Comparison of ENCODE assay signal across 17 mouse cellular contexts in genomic region chr1:82973901-82974300, GRCm38 (mm10). TPM values are rescaled to one million over a fixed set of nuclear protein-coding genes. Genes with fewer than 3 reads are reported as not detected.
DNase-seq lines count a peak whose midpoint lies in the region; ATAC-seq and TF ChIP-seq lines count a peak whose summit lies in the region.
"Had no signal": no experiment of that assay in that cellular context is flagged by ENCODE, and none has a peak within 500 bp of the region (broad histone marks: within the 10 kb centered on the region; RNA-seq: fewer than 3 reads in every experiment).

No protein-coding gene starts in this region.

- peaks cover 4% of the 10 kb centered on the region for H3K4me1 ChIP-seq in liver, adult 2 months (ENCODE audit: control insufficient read depth, insufficient read depth, low read length)
- peaks cover 19% of the 10 kb centered on the region for H3K4me1 ChIP-seq in liver, embryonic 13.5 days (replicated peaks)
- H3K4me1 ChIP-seq: hindbrain, embryonic 13.5 days; limb, embryonic 15.5 days had no signal

- 0 out of 2 replicates have a peak overlapping the region, but pooled peaks have one; percentile 6 for H3K4me2 ChIP-seq in liver, embryonic 13.5 days
- H3K4me2 ChIP-seq: hindbrain, embryonic 13.5 days; limb, embryonic 15.5 days had no signal

- H3K9me3 ChIP-seq in liver, embryonic 13.5 days (replicated peaks) = no peaks in the 10 kb centered on the region
- H3K9me3 ChIP-seq: hindbrain, embryonic 13.5 days; limb, embryonic 15.5 days; midbrain, embryonic 10.5 days had no signal

- no peak for TF ChIP-seq CTCF in liver, adult 2 months (IDR thresholded peaks at IDR 0.05; ENCODE audit: low read depth, low read length)

- no peaks in the 10 kb centered on the region for H3K27me3 ChIP-seq in liver, adult 2 months (ENCODE audit: control insufficient read depth, insufficient read depth, low read length)
- no peaks in the 10 kb centered on the region for H3K27me3 ChIP-seq in liver, embryonic 13.5 days
- H3K27me3 ChIP-seq: hindbrain, embryonic 13.5 days; limb, embryonic 15.5 days had no signal

- ATAC-seq in liver, embryonic 13.5 days (ENCODE audit: low read depth) = 0 out of 2 replicates have a peak, but pooled peaks have one; percentile 8
- ATAC-seq in frontal cortex, adult (ENCODE audit: low TSS enrichment) = no peak

- no peak for DNase-seq in liver, adult 2 months (ENCODE audit: extremely low read depth, low read depth, low spot score)
- DNase-seq in liver (no peak), ZHBTc4 (ENCODE audit: low read depth, low spot score) (peak; percentile 67)
- DNase-seq in liver, embryonic 13.5 days = no peak
- DNase-seq in thymus, postnatal 10 days (ENCODE audit: low spot score in 2 of 2) = peak; percentile 9 to 12
- DNase-seq in urinary bladder, postnatal 14 days (ENCODE audit: low spot score) = no peak
- DNase-seq: right cerebral cortex, postnatal 14 days had no signal

- H3K36me3 ChIP-seq in liver, adult 2 months (ENCODE audit: control insufficient read depth, insufficient read depth, low read length) = no peaks in the 10 kb centered on the region
- no peaks in the 10 kb centered on the region for H3K36me3 ChIP-seq in liver, embryonic 13.5 days
- H3K36me3 ChIP-seq: hindbrain, embryonic 13.5 days; limb, embryonic 15.5 days; midbrain, embryonic 10.5 days had no signal

- 67% methylated on average over 6 of the region's 6 CpGs for WGBS in liver, adult 2 months
- WGBS in liver, embryonic 13.5 days (ENCODE audit: insufficient replicate concordance) = 22% methylated on average over 6 of the region's 6 CpGs

- TF ChIP-seq POLR2A in liver, adult 2 months (IDR thresholded peaks at IDR 0.05; ENCODE audit: extremely low read depth, insufficient read depth, low read length) = no peak

- no peak overlapping the region for H3K4me3 ChIP-seq in liver, adult 2 months (ENCODE audit: insufficient read depth, low read depth, low read length)
- H3K4me3 ChIP-seq in liver, embryonic 13.5 days (replicated peaks) = no peak overlapping the region
- H3K4me3 ChIP-seq: hindbrain, embryonic 13.5 days; limb, embryonic 15.5 days; midbrain, embryonic 10.5 days; myocyte had no signal

- H3K9ac ChIP-seq in liver, adult 2 months (ENCODE audit: low read depth, low read length) = no peak overlapping the region
- H3K9ac ChIP-seq in liver, embryonic 13.5 days = no peak overlapping the region
- H3K9ac ChIP-seq: hindbrain, embryonic 13.5 days; limb, embryonic 15.5 days had no signal

- 0 out of 2 replicates have a peak overlapping the region, but pooled peaks have one; percentile 17 for H3K27ac ChIP-seq in liver, adult 2 months (replicated peaks; ENCODE audit: insufficient read depth, low read depth, low read length)
- no peak overlapping the region for H3K27ac ChIP-seq in liver, embryonic 13.5 days
- H3K27ac ChIP-seq: hindbrain, embryonic 13.5 days; limb, embryonic 15.5 days; midbrain, embryonic 10.5 days had no signal

- H3K79me2 ChIP-seq in liver, adult 2 months (ENCODE audit: control insufficient read depth, insufficient read depth, low read length) = no peaks in the 10 kb centered on the region

RNA-seq across cellular contexts. Expression of gene Gm47955, which starts 13.8 kb away (rescaled TPM):
- not detected in 2 replicates for total RNA-seq in liver, adult 2 months (2014; rRNA removed)
- polyA plus RNA-seq in liver, adult 2 months (2012; rRNA removed) = not detected in 2 replicates
- not detected in 2 replicates for polyA plus RNA-seq in liver, embryonic 13.5 days (2015; fragmentation: Nextera tagmentation; extraction: Ambion mirVana)
- total RNA-seq: adrenal gland, postnatal 14 days; heart, adult 8-10 months; left cerebral cortex, adult 18-20 months had no signal
- polyA plus RNA-seq: hindbrain, embryonic 13.5 days; limb, embryonic 15.5 days; midbrain, embryonic 10.5 days; myocyte; stomach, embryonic 14.5 days; urinary bladder, adult 2 months had no signal

RNA-seq across cellular contexts. Expression of gene Gm7544, which starts 18.1 kb away (rescaled TPM):
- total RNA-seq in liver, adult 2 months (2014; rRNA removed) = not detected in 2 replicates
- polyA plus RNA-seq in liver, adult 2 months (2012; rRNA removed) = not detected in 2 replicates
- not detected in 2 replicates for polyA plus RNA-seq in liver, embryonic 13.5 days (2015; fragmentation: Nextera tagmentation; extraction: Ambion mirVana)
- total RNA-seq: adrenal gland, postnatal 14 days; heart, adult 8-10 months; left cerebral cortex, adult 18-20 months had no signal
- polyA plus RNA-seq: hindbrain, embryonic 13.5 days; limb, embryonic 15.5 days; midbrain, embryonic 10.5 days; myocyte; stomach, embryonic 14.5 days; urinary bladder, adult 2 months had no signal

RNA-seq across cellular contexts. Expression of gene Gm47959, which starts 26.4 kb away (rescaled TPM):
- not detected in 2 replicates for total RNA-seq in liver, adult 2 months (2014; rRNA removed)
- polyA plus RNA-seq in liver, adult 2 months (2012; rRNA removed) = not detected in 2 replicates
- not detected in 2 replicates for polyA plus RNA-seq in liver, embryonic 13.5 days (2015; fragmentation: Nextera tagmentation; extraction: Ambion mirVana)
- total RNA-seq: adrenal gland, postnatal 14 days; heart, adult 8-10 months; left cerebral cortex, adult 18-20 months had no signal
- polyA plus RNA-seq: hindbrain, embryonic 13.5 days; limb, embryonic 15.5 days; midbrain, embryonic 10.5 days; myocyte; stomach, embryonic 14.5 days; urinary bladder, adult 2 months had no signal

RNA-seq across cellular contexts. Expression of gene A030003K21Rik, which starts 30.7 kb away (rescaled TPM):
- total RNA-seq in liver, adult 2 months (2014; rRNA removed) = not detected in 2 replicates
- not detected in 2 replicates for polyA plus RNA-seq in liver, adult 2 months (2012; rRNA removed)
- not detected in 2 replicates for polyA plus RNA-seq in liver, embryonic 13.5 days (2015; fragmentation: Nextera tagmentation; extraction: Ambion mirVana)
- total RNA-seq: adrenal gland, postnatal 14 days; heart, adult 8-10 months; left cerebral cortex, adult 18-20 months had no signal
- polyA plus RNA-seq: hindbrain, embryonic 13.5 days; limb, embryonic 15.5 days; midbrain, embryonic 10.5 days; myocyte; stomach, embryonic 14.5 days; urinary bladder, adult 2 months had no signal

RNA-seq across cellular contexts. Expression of gene Gm6217, which starts 42.7 kb away (rescaled TPM):
- total RNA-seq in liver, adult 2 months (2014; rRNA removed) = not detected in 2 replicates
- not detected in 2 replicates for polyA plus RNA-seq in liver, adult 2 months (2012; rRNA removed)
- polyA plus RNA-seq in liver, embryonic 13.5 days (2015; fragmentation: Nextera tagmentation; extraction: Ambion mirVana) = not detected in 2 replicates
- total RNA-seq: adrenal gland, postnatal 14 days; heart, adult 8-10 months; left cerebral cortex, adult 18-20 months had no signal
- polyA plus RNA-seq: hindbrain, embryonic 13.5 days; limb, embryonic 15.5 days; midbrain, embryonic 10.5 days; myocyte; stomach, embryonic 14.5 days; urinary bladder, adult 2 months had no signal

Comparison
In these comparisons a context has a peak if more than half of its experiments do, and no peak if none do; other contexts are left out.
1. DNase-seq: peak in ZHBTc4 (single experiment) and thymus, postnatal 10 days (2 of 2); none in liver, adult 2 months (single experiment), liver (single experiment), liver, embryonic 13.5 days (single experiment) and urinary bladder, postnatal 14 days (single experiment).